Mouse (Mus musculus) gastrocnemius, postnatal 10 days (tissue): ENCODE measurements at regions not wholly inside any gene's neighbourhood (a gene's known extent, or its start where the extent isn't known, plus 50 kb on each side); places are given as distances from the start of the nearest gene placed in this dataset.

Experiments used
- DNase-seq: peaks from one replicate; pipeline ENCODE4 v3.0.0; 2021; ENCODE audit warnings: mixed read lengths

GRCm38 (mm10) chr4:5206394-5207099, 413.4 kb upstream of the Impad1 start:
- no peak for DNase-seq

DNA sequence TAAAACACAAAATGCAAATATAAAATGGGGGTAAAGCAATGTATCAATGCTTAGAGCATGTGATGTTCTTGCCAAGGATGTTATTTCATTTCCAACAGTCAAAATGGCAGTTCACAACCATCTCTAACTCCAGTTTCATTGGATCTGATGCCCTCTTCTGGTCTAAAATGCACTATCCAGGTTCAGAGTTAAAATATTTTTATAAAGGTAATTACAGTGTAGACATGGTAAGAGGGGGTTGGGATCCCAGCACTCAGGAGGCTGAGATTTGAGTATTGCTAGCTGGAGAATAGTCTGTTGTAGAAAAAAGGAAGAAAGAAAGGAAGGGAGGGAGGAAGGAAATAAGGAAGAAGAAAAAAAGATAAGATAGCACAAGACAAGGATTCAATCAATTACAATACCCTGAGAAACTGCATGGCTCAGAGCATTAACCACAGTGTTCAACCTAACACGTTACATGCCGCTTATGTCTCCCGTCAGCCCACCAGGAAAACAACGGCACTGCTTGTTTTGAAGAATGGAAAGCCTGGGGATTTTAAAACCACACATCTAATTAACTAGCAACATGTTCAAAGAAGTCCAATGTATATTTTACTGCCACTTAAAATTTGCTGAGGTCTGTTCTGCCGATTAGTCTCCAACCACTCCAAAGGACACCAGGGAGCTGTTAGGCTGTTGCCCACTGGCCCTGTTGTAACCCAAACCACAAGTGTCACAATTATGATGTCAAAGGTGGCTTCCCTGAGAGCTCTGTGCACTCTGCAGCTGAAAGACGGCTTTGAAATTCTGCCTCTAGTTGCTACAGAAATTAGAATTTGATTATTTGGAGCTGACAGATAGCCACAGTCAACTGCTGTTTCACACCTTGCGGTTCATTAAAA, 412.4 kb upstream of the Impad1 start:
- DNase-seq = no peak

DNA sequence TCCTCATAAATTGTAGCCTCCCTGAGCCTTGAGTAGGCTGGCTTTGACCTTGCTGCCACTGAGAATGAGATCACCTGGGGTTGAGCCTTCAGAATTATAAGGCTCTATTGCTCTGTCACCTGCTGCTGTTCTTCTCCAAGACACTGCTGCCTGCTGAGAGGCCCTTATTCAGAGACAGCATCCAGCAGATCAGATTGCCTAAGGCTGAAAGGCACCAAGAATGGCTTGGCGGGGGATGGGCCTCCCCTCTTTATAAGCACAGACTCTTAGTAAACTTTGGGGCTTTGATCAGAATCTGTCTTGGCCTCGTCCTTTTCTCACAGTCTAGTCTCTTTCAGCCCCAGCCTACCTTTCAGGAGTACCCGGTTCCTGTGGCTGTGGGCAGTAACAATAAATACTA, 401.1 kb upstream of the Impad1 start:
- DNase-seq = no peak

DNA sequence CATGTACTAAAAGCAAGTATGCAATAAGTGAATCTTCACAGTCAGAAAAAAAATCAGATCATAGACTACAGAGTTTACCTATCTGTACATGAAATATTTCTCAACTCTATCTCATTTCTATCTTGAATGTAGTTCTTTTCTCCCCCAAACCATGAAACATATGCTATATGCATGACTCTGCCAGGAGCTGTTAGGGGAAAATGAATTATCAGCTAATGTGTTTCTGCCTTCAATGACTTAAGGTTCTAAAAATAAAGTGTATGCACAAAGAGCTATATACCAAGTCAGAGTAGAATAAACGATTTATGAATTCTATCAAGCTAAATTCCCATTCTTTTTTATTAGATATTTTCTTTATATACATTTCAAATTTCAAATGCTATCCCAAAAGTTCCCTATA, 388.4 kb upstream of the Impad1 start:
- no peak for DNase-seq

DNA sequence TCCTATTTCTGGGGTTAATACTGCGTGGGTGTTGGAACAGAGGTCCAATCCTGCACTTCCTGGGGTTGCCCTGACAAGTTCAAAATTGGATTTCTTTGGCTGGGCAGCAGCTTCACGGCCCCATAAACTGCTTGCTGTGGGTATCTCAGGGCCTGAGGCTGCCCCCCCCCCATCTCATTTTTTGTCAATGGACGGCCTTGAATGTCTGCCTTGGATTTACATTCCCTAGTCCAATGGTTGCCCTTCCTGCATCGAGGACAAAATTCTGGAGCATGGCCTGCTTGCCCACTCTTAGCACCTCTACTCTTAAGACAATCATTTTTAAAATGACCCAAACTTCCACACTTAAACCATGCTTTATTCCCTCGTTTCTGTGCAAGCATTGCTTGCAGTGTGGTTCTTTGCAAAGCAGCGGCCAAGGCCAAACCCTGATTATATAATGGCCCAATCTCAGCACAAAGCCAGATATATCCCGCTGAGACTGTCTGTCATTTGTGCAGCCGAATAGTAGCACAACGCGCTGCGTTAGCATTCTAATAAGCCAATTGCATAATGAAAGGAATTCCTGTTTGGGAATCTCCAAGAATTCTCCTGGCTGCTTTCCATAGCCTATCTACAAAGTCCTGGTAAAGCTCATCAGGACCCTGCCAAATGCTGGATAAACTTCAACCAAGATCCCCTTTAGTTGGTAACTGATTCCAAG, 386.0 kb upstream of the Impad1 start:
- DNase-seq = no peak

DNA sequence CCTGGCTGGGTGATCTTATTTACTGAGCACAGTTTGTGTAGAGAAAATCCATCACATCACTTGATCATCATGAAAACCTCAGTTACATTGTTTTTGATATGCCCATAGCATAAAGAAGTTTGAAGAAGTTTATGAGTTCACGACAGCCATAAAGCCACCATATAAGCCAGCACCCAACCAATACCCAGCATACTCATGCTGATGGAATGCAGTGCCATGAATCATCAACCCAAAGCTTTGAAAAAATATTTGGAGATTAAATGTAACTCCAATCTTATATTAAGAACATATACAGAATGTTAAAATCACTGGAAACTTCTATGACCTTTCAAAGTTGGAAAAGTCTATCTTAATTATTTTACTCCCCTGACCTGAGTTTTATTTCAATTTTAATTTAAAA, 372.1 kb upstream of the Impad1 start:
- no peak for DNase-seq

DNA sequence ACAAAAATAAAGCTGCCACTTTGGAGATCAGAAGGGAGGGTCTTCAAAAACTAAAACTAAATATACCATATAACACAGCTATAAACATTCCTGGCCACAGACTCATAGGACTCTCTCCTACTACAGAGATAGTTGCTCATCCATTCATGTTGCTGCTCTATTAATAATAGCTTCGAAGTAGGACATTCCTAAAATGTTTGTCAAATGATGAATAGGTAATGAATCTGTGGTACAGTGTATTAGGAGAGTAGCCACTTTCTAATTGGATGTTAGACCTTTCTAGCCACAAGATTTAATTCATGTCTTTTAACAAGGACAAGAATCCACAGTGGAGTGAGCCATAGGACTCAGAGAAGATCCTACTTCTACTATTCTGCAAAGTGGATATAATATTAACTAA, 367.8 kb upstream of the Impad1 start:
- DNase-seq = no peak

DNA sequence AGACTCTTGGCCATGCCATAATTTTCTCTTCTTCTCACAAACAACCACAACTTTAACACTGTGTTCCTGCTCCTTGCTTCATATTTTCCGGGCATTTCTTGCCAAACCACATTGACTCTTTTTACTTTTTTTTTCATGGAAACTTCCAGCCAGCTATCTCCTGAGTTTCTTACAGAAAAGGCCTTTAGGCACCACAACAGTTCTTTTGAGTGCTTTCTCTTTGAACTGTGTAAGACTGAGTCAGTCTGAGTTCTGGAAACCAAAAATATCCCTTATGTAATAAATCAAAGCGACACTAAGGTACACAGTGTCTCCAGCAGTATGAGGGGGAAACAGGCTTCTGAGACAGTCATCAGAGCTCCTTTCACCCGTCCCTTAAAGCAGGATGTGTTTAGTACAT, 337.6 kb upstream of the Impad1 start:
- no peak for DNase-seq

DNA sequence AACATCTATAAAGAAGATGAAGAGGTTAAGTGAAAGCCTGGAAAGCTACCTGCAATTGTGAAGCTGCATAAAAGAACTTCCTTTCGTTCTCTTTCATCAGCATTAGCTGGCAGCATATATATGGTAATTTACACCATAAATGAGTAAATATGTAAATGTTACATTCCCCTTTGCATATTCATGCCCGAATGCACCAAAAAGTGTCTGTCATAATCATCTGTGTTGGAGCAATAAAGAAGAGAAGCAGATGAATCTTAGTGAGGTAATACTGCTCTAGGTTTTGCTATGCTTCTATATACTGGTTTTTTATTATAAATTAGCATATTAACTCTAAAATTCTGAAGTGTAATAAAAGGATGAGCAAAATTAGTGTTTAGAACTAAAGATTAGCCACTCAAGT, 332.9 kb upstream of the Impad1 start:
- no peak for DNase-seq

- DNase-seq = no peak
Measured at GRCm38 (mm10) chr4:5098411-5098810, 305.3 kb upstream of the Impad1 start.

DNA sequence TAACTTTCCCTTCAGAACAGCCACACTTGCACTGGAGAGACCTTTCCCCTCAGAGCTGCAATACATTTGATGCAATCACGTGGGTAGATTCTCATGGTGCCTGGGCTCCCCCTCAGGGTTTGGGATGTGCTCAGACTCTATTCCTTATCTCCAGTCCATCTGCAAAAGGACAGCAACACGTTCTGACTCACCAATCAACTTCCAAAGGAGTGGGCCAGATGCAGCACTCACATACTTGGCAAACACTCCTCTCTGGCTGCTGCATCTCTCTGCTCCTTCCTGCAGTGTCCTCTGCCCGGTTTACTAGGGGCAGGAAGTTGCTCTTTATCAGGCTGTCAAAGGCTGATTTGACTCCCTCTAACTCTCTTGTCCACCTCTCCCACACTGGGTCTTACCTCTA, 285.6 kb upstream of the Impad1 start:
- no peak for DNase-seq

GRCm38 (mm10) chr4:5074754-5075153, 281.6 kb upstream of the Impad1 start:
- DNase-seq = no peak

- no peak for DNase-seq
Measured at GRCm38 (mm10) chr4:5071243-5071642, 278.1 kb upstream of the Impad1 start.

- DNase-seq = no peak
Measured at GRCm38 (mm10) chr4:5059290-5059955, 266.3 kb upstream of the Impad1 start.

DNA sequence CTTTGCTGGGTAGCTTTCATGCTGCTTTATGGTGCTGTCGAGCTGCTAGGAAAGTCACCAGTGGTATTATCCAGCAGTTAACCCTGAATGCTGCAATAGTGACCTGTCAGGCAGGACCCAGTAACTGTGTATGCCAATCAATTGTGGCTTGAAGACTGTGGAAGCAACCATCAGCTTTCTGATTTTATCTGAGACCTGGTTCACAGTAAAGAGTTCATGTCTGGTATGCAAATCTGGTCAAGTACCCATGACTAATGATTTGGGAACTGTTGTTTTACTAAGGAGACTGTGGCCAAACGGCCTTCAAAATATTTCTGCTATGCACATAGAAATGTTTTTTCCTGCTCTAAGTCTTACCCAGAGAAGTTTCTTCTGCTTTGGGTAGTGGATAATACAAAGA, 236.8 kb upstream of the Impad1 start:
- DNase-seq = no peak

GRCm38 (mm10) chr4:4987491-4987890, 194.3 kb upstream of the Impad1 start:
- DNase-seq = no peak

DNA sequence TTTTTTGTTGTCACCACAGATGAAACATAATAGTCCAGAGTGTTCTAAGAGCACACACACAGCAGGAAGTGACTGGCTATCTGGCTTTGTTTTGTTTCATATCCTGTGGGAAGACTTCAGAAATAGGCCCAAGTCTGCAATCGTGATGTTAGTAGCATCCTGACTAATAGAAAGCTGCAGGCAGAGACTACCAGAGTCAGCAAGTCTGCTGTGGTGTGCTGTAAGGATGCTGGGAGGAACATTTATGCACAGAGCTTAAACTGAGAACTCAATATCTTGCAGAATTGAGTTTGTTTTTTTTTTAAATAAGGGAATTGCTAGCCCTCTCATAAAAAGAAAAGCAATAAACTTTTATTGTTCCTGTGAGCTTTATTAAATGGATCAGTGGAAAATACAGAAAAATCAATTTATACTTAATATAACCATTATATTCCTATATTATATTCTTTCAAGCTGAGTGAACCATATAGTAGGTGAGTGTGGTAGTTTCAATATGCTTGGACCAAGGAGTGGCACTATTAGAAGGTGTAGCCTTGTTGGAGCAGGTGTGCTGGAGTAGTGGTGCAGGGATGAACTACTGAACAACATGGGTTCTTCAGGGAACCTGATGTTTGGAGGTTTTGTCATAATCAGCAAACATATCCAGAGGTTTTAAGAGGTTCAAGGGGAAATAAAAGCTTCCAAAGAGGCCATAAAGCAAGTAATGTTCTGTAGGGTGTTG, 190.5 kb upstream of the Impad1 start:
- DNase-seq = no peak

DNA sequence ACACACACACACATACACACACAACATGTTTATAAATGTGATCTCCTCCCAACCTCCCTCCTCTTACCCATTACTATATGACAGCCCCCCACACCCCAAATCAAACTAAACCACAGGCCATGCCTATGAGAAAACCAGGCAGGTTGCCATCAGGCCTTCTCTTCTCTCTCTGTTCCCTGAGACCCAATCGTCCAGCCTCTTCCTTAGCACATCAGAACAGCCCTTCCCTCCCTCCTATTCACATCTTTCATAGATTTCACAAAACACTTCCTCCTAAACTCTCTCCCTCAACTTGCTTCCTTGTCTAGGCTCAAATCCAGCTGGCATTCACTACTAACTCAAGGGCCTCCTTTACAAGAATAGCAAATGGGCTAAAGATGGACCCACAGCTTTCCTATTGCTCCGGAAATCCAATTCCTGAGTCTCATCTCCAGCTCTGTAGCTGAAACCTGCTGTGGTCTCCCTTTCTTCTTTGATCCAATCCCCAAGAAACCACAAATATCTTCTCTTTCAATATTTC, 178.7 kb upstream of the Impad1 start:
- no peak for DNase-seq

- DNase-seq = no peak
Measured at GRCm38 (mm10) chr4:4948956-4949355, 155.8 kb upstream of the Impad1 start.

DNA sequence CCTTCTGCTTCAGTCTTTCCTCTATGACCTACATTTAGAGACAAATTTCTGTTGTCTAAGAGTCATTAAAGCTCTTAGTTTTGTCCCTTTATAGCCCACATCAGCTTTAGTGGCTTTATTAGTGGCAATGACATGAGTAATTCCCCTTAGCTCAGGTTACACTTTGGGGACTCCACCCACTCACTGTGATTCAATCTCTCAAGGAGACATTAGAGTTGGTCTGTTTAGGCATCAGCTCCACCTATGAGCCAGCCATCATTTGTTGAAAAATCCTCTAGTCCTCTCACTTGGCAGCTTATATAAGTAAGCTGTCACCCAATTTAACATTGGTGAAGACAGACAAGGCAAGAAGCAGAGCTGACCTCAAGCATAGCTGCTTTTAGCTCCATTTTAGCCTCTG, 151.3 kb upstream of the Impad1 start:
- DNase-seq = no peak

DNA sequence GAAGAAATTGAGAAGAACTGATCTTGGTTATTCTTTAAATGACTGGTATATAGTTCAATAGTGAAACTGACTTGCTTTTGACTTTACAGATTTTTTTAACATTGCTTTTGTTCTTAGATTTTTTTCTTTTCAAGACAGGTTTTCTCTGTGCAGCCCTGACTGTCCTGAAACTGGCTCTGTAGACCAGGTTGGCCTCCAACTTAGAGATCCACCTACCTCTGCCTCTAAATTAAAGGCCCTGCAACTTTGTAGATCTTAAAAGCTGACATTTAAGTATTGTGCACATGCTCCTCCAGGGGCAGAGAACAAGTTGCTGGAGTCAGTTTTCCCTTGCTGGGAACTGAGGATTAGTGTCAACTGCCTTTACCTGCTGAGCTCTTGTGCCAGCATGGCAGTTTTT, 132.6 kb upstream of the Impad1 start:
- no peak for DNase-seq

DNA sequence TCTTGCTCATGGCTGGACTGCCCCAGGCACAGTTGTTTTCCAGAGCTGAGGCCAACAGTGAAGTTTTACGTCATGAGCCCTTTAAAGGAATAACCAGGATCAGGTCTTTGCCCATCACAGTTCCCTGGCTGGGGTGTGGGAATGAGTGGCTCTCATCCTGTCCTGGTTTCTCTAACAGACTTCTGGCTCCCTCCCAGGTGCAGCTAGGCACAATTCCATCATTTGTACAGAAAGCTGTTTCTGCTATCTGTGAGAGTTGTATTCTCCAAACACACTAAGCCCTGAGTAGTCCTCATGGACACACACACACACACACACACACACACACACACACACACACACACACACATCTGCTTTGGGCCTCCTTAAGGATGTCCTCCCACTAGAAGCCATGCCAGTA, 127.1 kb upstream of the Impad1 start:
- DNase-seq = peak; percentile 5
